Mouse (Mus musculus) bone marrow, adult 2 months (tissue): ENCODE results near the gene Nkx2-5.

Source experiments
- CTCF ChIP-seq: fragments of 200-500 bp; IDR thresholded peaks from 2 replicates; pipeline ENCODE4 v1.5.1; 2011; ENCODE audit warnings: low read length, control low read depth; ENCODE audit not compliant: control insufficient read depth, insufficient read depth
- POLR2A ChIP-seq: fragments of 200-500 bp; IDR thresholded peaks from 2 replicates; pipeline ENCODE4 v1.6.1; 2011; ENCODE audit warnings: low read depth, mild to moderate bottlenecking, control low read depth, low read length, borderline replicate concordance; ENCODE audit not compliant: control insufficient read depth

GRCm38 (mm10) chr17:26883585-26883984 lies 38.8 kb upstream of the Nkx2-5 start:
- no peak for TF ChIP-seq CTCF
- TF ChIP-seq POLR2A, result no peak
